Mouse (Mus musculus) spleen, adult 10 weeks (tissue): ENCODE measurements around the gene Fopnl. TPM values are rescaled to one million over a fixed set of nuclear protein-coding genes. Genes with fewer than 3 reads are reported as not detected.

Source experiments
- polyA plus RNA-seq: library from polyadenylated mRNA; stranded (reverse); fragments of 350-450 nt; fragmentation: Illumina TruSeq; extraction: RNeasy Lipid Tissue Mini Kit (QIAGEN cat#74804); gene quantifications from one replicate; pipeline ENCODE4 v1.2.3, GENCODE M21; 2015; ENCODE audit warnings: low replicate concordance; ENCODE audit not compliant: insufficient read depth

Gene Fopnl
- 51.2 TPM for polyA plus RNA-seq

GRCm38 (mm10) chr16:14316884-14317876 lies at the start of gene Fopnl:
Fopnl (minus strand) TSS chr16:14317405.

GRCm38 (mm10) chr16:14361362-14362098 lies 44.3 kb upstream of the Fopnl start, which contains the start of gene Abcc1:
Abcc1 (plus strand) TSS chr16:14361558.

GRCm38 (mm10) chr16:14291223-14291622 lies 26.0 kb downstream of the Fopnl start, which contains the start of gene Myh11:
Myh11 (minus strand) TSS chr16:14291372.

Other genes with a start within 250 kb of the Fopnl start
- 61.9 TPM for gene Nde1, start 154.1 kb downstream of the Fopnl start, polyA plus RNA-seq
- gene Marf1, start 154.1 kb downstream of the Fopnl start, polyA plus RNA-seq, result 86.9 TPM
- 17.4 TPM for gene Myh11, start 26.0 kb downstream of the Fopnl start, polyA plus RNA-seq
- 23.5 TPM for gene Abcc1, start 44.2 kb upstream of the Fopnl start, polyA plus RNA-seq
- gene A630010A05Rik, start 244.9 kb upstream of the Fopnl start, polyA plus RNA-seq, result not detected